Mouse (Mus musculus) monocyte, adult 5-6 weeks (primary cell): ENCODE results near the gene Plce1. TPM values are rescaled to one million over a fixed set of nuclear protein-coding genes. Genes with fewer than 3 reads are reported as not detected.

ENCODE experiments used
- ATAC-seq: fragments of 153-309, 156-312 bp; replicated peaks from 2 replicates; pipeline ENCODE4 v1.8.0; 2017; ENCODE audit warnings: mild to moderate bottlenecking; ENCODE audit not compliant: low TSS enrichment, insufficient number of reproducible peaks, severe bottlenecking, poor library complexity, low FRiP score
- total RNA-seq: library from RNA; stranded (forward); fragments of 200-1000, 200-491, 200-594 nt; gene quantifications from 3 replicates; pipeline ENCODE4 v1.2.3, GENCODE M21; 2017

The Plce1 gene
- total RNA-seq, 1 experiment from 2014 or later, result not detected

DNA sequence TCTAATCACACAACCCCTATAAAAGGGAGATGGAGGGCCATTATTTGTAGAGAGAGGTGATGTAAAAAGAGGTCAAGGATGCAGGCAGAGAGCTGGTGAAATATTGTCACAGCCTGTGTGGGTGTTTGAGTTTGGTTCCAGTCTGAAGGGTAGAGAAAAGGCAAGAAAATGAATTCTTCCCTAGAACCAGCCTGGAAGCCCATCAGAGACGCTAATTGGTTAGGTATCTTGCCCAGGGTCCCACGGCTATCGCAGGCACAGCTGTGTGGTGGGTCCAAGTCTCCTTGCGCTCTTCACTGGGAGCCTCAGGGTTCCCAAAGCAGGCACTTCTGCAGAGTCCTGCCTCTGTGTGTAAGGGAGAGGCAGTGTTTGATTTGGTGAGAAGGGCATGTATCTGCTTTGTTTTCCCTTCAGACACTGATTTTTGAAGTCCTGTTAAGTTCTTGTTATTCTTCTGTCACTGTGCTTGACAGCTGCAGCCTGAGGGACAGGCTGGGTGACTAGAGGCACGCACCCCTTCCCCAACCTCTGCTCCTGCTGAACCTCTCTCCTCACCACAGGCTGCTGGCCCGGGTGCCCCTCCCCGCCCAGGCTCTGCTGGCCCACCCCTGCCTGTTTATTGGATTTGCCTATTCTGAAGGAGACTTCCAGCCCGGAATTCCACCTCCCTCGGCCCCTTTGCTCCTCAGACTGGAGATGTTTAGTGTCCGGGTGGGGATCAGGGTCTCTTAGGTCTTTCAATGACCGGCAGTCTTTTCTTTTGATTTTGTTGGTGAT is 5.1 kb downstream of the Plce1 start:
- ATAC-seq, result no peak

- no peak for ATAC-seq
These were observed 6.6 kb downstream of the Plce1 start for GRCm38 (mm10) chr19:38487501-38487900.

DNA sequence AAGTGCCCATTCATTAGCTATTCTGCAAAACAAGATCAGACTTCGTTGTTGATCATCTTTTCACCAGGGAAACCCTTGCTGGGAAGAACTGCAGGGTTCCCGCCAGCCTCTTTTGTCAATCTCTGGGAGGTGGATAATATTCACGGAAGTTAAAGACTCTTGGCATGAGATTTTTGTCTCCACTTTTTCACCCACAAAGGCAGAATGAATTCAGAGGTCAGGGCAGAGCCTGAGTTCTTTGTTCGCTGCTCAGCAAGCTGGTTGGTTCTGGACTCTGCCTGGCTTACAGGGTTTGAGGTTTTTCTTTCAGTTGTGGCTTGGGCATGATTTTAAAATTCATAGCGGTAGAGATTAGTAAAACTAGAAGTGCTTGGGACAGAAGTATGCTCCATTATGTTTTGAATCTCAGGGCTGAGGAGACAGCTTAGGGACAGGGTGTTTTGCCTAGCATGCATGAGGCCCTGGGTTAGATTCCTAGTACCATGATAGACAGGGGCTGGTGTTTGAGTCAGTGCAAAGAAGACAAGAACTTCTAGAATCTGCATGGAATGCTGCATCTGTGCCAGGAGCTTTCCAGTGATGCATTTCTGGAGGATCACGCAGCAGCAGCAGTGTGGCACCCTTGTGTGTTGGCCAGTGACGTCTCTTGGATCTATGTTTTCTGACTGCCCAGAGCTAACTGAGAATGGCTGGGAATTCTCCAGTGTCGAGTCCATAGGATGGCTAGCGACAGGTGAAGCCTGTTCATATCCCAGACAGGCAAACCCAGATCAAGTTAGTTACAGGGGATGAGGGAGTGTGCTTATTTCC is 7.4 kb downstream of the Plce1 start:
- ATAC-seq, result no peak

DNA sequence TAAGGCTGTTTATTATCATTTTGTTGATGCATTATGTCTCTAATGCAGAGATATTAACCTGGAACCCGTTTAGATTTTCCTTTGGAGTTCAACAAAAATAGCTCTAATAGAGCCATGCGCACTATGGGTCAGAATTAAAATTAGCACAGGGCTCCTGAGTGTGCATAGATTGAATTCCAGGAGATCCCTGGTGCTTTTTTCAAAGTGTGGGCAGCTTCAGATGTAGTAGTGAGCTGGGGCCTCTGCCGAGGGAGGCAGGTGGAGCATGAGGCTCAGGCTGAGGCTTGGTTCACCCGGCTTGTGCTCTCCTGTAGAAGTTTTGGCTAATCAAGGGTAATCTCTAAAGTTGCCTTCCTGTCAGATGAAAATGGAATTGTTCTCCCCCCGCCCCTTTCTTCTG is 17.3 kb downstream of the Plce1 start:
- no peak for ATAC-seq

GRCm38 (mm10) chr19:38504597-38504996 is 23.7 kb downstream of the Plce1 start:
- ATAC-seq, result no peak

GRCm38 (mm10) chr19:38506131-38506530 is 25.2 kb downstream of the Plce1 start:
- no peak for ATAC-seq

- no peak for ATAC-seq
These were observed 26.5 kb downstream of the Plce1 start for GRCm38 (mm10) chr19:38507251-38507965.

- ATAC-seq, result no peak
These were observed 27.2 kb downstream of the Plce1 start for GRCm38 (mm10) chr19:38507966-38508625.

DNA sequence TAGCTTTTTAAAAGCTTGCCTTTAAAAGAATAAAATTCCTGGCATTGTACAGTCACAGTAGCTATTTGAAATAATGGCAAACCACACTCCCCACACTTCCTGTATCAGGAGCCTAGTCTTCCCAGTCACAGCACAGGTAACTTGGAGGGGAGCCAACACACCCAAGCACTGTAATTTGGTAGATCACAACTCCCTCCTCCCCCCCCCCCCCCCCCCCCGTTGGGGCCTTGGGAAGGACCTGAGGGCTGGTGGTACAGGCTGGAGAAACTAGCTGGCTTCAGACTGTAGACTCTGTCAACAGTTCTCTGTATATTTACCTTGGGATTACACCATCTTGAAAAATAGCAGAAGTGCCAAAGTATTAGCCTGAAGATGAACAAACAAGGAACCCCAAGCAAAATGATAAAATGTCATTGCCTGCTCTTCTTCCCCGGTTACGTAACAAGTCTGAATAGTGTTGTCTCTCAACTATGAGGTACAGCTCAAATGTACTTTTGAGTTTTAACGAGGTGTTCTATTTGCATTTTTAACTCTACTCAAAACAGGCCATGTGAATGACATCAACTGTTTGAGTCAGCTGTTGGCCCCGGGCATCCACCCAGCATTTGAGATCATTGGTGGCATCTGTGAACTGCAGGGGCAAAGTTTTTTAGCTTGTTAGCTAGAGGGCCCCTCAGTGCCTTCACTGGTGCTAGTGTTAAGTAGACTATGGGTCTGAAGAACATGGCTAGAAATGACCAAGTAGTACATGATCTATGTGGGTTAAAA is 33.7 kb downstream of the Plce1 start:
- ATAC-seq, result no peak

DNA sequence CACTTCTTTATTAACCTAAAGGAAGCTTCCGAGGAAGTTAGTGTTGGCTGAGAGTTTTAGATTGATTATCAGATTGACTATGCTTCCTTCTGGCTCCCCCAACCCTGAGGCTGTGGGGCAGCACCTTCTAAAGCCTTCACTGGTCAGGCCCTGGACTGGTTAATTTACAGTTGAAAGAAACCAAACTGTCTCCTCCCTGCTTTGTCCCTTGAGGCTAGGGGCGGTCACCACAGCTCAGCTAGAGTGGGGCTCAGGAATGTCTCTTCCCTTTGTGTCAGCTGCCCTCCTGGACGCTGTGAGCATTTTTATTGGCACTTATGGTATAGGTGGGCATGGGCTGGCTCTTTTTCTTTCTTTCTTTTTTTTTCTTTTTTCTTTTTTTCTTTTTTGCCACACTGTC is 45.9 kb downstream of the Plce1 start:
- ATAC-seq, result no peak

- ATAC-seq, result no peak
These were observed 46.6 kb downstream of the Plce1 start for GRCm38 (mm10) chr19:38527475-38527874.

DNA sequence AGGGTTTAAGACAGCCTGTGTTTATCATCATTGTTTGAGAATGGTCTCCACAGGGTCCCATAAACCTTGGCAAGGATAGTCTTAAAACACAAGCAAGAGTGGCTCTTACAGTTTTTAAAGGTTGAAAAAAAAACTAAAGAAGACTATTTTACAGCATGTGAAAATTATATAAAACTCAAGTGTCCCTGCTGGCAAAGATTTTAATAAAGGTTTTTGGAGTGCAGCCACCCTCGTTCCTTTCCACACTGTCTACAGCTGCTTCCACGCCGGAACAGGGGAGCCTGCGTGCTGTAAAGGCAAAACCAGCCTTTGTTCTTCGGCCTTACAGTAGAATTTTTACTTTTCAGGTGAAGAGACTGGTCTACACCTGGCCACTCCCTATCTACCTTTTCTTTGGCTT is 52.3 kb downstream of the Plce1 start:
- no peak for ATAC-seq

DNA sequence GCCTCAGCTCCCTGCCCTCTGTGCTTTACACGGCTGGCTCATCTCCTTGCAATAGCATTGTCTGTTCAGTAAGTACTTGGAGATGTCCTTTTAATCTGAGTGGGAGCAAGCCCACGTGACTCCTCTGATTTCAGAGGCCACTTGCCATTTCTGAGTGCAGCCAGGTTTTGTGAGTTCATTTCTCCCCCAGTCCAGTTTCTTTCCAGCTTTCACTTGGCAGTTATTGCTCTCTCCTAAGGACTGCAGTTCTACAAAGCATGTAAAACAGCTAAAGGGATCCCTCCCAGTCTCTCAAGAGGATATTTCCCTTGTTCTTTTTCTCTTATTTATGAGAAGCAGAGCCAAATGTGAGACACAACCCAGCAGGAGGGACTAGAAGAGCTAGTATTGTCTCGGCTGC is 58.4 kb downstream of the Plce1 start:
- ATAC-seq, result no peak

- no peak for ATAC-seq
These were observed 59.6 kb downstream of the Plce1 start for GRCm38 (mm10) chr19:38540549-38540948.

GRCm38 (mm10) chr19:38549487-38550058 is 68.7 kb downstream of the Plce1 start:
- no peak for ATAC-seq

GRCm38 (mm10) chr19:38553551-38553950 is 72.6 kb downstream of the Plce1 start:
- ATAC-seq, result no peak

- no peak for ATAC-seq
These were observed 74.5 kb downstream of the Plce1 start for GRCm38 (mm10) chr19:38555399-38555798.

DNA sequence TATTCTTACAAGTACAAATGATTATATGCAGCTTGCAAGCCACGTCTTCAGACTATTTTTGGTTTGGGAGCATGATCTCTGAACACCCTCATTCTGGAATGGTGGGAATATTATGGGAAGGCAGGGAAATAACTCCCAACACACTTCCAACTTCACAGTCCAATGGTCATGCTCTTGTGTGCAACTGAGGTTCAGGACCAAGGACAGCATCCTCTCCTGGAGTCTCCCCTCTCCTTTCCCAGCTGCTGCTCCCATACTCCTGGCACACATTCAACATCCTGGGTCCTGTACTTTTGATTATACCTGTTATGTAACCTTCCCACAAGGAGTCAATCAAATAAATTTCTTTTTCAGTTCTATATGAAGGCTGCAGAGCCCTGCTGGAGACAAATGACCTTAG is 77.9 kb downstream of the Plce1 start:
- no peak for ATAC-seq
